Mouse (Mus musculus) left cerebral cortex, adult 6 months (tissue): ENCODE measurements around the gene Rhbdl3. TPM values are rescaled to one million over a fixed set of nuclear protein-coding genes. Genes with fewer than 3 reads are reported as not detected.

ENCODE experiments used
- long read RNA-seq, 2 experiments: library from polyadenylated mRNA; unstranded; transcript quantifications; one replicate each; pipeline ENCODE4 v2.0.0; 2019 to 2020
- polyA plus RNA-seq: library from polyadenylated mRNA; unstranded; fragments of <200 nt; fragmentation: Nextera tagmentation; gene quantifications from 2 replicates; pipeline ENCODE4 v1.2.3, GENCODE M21; 2021

The Rhbdl3 gene
- 1.1 and 4.2 TPM in 2 replicates for polyA plus RNA-seq
- long read RNA-seq, experiment 1, partial matches to known transcripts = 14 of 16 reads
- long read RNA-seq, experiment 1, other reads (novel, unspliced or antisense) = 2 of 16 reads
- long read RNA-seq, experiment 2, partial matches to known transcripts = 0 of 6 reads
- long read RNA-seq, experiment 2, other reads (novel, unspliced or antisense) = 6 of 6 reads

GRCm38 (mm10) chr11:80300551-80301315, at the start of gene Rhbdl3:
Rhbdl3 (plus strand) TSS chr11:80300912.

GRCm38 (mm10) chr11:80377712-80378451, 77.2 kb downstream of the Rhbdl3 start, which contains the start of gene 5730455P16Rik:
5730455P16Rik (minus strand) TSS chr11:80378034.

GRCm38 (mm10) chr11:80383019-80383625, 82.4 kb downstream of the Rhbdl3 start, which contains the start of gene Zfp207:
Zfp207 (plus strand) TSS chr11:80383279.

Other genes with a start within 250 kb of the Rhbdl3 start
- gene Crlf3, start 219.9 kb upstream of the Rhbdl3 start, polyA plus RNA-seq = 10.4 and 11.6 TPM in 2 replicates
- gene Atad5, start 211.5 kb upstream of the Rhbdl3 start, polyA plus RNA-seq = 0.41 and 0.55 TPM in 2 replicates
- 10.9 and 13.3 TPM in 2 replicates for gene Tefm, start 158.7 kb upstream of the Rhbdl3 start, polyA plus RNA-seq
- gene Adap2, start 146.8 kb upstream of the Rhbdl3 start, polyA plus RNA-seq = 4.5 and 5.8 TPM in 2 replicates
- gene Rnf135, start 117.1 kb upstream of the Rhbdl3 start, polyA plus RNA-seq = 5.3 and 6.0 TPM in 2 replicates
- gene Rhot1, start 91.9 kb upstream of the Rhbdl3 start, polyA plus RNA-seq = 52.2 and 64.3 TPM in 2 replicates
- gene 5730455P16Rik, start 77.1 kb downstream of the Rhbdl3 start, polyA plus RNA-seq = 22.8 and 32.6 TPM in 2 replicates
- 62.9 and 64.4 TPM in 2 replicates for gene Zfp207, start 82.4 kb downstream of the Rhbdl3 start, polyA plus RNA-seq
- 133 and 154 TPM in 2 replicates for gene Psmd11, start 127.7 kb downstream of the Rhbdl3 start, polyA plus RNA-seq
- 21.7 and 47.6 TPM in 2 replicates for gene Cdk5r1, start 176.1 kb downstream of the Rhbdl3 start, polyA plus RNA-seq